Mouse (Mus musculus): ENCODE measurements around the gene Etv6. TPM values are rescaled to one million over a fixed set of nuclear protein-coding genes. Genes with fewer than 3 reads are reported as not detected.

The Etv6 gene
- polyA plus RNA-seq, 1 experiment from 2014 or later, result 17.8 TPM

DNA sequence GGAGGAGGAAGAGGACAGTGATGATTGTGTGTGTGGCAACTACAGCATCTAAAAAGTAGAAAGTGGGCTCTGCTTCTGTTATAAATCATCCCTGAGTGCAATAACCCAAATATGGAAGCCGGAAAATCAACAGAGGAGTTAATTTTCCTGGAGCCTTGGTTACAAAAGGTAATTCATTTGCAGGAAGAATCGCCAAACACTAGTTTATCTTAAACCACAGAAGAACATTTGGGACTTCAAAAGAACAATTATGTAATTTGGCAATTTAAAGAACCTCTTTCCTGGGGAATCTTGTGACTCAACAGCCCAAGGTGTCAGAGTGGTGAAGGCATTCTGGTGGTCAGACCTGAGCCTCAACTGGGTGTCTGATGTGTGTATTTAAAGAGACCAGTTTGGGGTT is 122.7 kb downstream of the Etv6 start:
- Histone ChIP-seq H3K9me3 (replicated peaks) (no peaks in the 10 kb centered on the region), H3K27me3 (ENCODE audit: low read depth, poor library complexity, severe bottlenecking) (no peaks in the 10 kb centered on the region), H3K27ac (no peak overlapping the region), H3K4me3 (no peak overlapping the region), H3K4me1 (peaks cover 21% of the 10 kb centered on the region), H3K36me3 (0 out of 2 replicates have a peak, but pooled peaks cover 17% of the 10 kb centered on the region)
- DNase-seq (ENCODE audit: low spot score), result no peak
- WGBS, result 60% methylated on average over 2 of the region's 2 CpGs

DNA sequence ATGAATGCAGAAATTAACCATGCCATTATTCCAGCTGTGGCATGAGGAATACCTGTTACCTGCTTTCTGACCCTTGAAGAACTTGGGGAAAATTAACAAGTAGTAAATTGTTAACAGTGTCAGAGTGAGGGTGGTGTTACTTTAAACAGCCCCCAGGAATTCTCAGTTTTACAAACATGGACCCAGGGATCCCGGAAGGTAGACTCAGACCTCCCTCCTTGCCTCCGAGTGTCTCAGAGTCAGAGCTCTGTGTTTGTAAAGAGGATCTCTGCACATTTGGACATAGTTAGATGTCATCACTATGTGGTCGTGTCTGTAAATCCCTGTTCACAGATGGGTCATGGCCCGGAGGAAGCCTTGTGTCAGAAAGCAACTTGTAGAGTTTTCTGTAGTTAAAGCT is 124.2 kb downstream of the Etv6 start:
- Histone ChIP-seq H3K4me3 (no peak overlapping the region), H3K36me3 (0 out of 2 replicates have a peak, but pooled peaks cover 13% of the 10 kb centered on the region), H3K4me1 (peaks cover 24% of the 10 kb centered on the region), H3K27ac (no peak overlapping the region), H3K9me3 (replicated peaks) (no peaks in the 10 kb centered on the region), H3K27me3 (ENCODE audit: low read depth, poor library complexity, severe bottlenecking) (no peaks in the 10 kb centered on the region)
- no peak for DNase-seq (ENCODE audit: low spot score)
- WGBS, result 83% methylated on average over 4 of the region's 4 CpGs

DNA sequence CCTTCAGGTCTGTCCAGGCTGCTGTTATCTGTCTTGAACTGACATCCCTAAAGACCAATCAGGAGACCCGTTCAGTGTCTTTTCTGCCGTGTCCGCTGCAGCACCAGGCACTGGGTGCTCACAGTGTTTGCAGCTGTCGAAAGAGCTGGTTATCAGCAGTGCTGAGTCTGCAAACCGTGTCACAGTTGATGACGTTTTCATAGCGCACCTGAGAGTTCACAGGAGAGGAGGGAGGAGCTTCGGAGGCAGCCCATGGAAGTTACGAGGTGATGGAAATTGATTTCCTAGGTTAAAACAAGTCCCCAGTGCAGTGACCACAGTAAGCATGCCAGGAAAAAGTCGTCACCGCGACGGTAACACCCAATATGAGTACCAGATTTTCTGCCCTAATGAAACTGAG is 125.5 kb downstream of the Etv6 start:
- Histone ChIP-seq H3K36me3 (0 out of 2 replicates have a peak, but pooled peaks cover 13% of the 10 kb centered on the region), H3K27me3 (ENCODE audit: low read depth, poor library complexity, severe bottlenecking) (no peaks in the 10 kb centered on the region)
- 74% methylated on average over 13 of the region's 13 CpGs for WGBS

DNA sequence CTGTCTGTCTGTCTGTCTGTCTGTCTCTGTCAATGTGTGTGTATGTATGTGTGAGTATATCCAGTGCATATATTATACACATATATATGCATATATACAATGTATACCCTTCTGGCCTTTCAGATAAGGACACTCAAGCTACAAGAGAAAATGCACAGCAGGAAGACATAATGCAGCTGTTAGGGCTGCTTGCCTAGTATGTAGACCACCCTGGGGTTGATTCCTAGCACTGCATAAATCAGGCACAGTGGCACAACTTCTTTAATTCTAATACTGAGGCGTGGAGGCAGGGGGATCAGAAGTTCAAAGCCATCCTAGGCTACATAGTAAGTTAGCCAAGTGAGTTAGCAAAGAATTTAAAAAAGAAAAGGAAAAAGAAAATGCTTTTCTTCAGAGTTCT is 127.8 kb downstream of the Etv6 start:
- Histone ChIP-seq H3K27me3 (ENCODE audit: low read depth, poor library complexity, severe bottlenecking) (no peaks in the 10 kb centered on the region), H3K27ac (no peak overlapping the region), H3K4me1 (peaks cover 25% of the 10 kb centered on the region), H3K4me3 (no peak overlapping the region), H3K9me3 (replicated peaks) (no peaks in the 10 kb centered on the region), H3K36me3 (0 out of 2 replicates have a peak, but pooled peaks cover 4% of the 10 kb centered on the region)
- no peak for DNase-seq (ENCODE audit: low spot score)
- 68% methylated on average over 1 of the region's 1 CpGs for WGBS

More for the DNA sequence above, 125.5 kb downstream of the Etv6 start:
- Histone ChIP-seq H3K27ac (no peak overlapping the region), H3K9me3 (replicated peaks) (no peaks in the 10 kb centered on the region), H3K4me3 (no peak overlapping the region), H3K4me1 (peaks cover 17% of the 10 kb centered on the region)
- no peak for DNase-seq (ENCODE audit: low spot score)

DNA sequence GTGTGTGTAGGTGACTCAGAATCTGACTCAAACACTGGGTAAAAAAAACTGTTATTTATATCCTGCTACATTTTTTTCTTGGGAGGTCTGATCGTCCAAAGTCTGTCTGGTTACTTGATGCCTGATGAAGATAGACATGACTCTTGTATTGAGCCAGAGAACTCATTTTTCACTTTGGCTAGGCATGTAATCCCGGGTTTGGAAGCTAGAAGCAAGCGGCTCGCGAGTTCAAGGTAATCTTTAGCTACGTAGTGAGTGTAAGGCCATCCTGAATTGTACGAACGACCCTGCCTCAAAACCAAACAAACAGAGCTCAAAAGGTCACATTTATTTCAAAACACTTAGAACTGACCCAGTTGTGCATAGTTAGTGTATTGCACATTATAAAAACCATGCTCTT is 128.9 kb downstream of the Etv6 start:
- WGBS, result 80% methylated on average over 8 of the region's 8 CpGs
- no peak overlapping the region for H3K27ac ChIP-seq

DNA sequence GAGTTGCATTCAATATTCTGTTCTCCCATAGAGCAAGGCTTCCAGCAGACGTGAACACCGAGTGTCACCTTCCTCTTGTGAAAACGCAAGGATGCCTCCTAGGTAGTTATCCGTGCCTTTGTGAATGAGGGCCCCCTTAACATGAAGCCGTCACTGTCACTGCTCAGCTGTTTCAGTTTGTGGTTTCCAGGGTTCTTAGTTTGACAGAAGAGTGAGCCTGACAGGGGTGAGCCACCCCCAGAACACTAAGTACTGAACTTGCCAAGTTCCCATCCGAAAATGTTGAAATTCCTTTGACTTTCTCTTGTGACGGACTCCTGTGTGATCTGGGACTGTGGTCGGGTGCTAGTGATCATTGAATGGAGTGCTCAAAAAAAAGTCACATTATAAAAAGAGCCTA is 129.5 kb downstream of the Etv6 start:
- no peak for DNase-seq (ENCODE audit: low spot score)
- Histone ChIP-seq H3K27ac (no peak overlapping the region), H3K27me3 (ENCODE audit: low read depth, poor library complexity, severe bottlenecking) (no peaks in the 10 kb centered on the region), H3K36me3 (0 out of 2 replicates have a peak, but pooled peaks cover 4% of the 10 kb centered on the region), H3K4me1 (peaks cover 33% of the 10 kb centered on the region), H3K4me3 (no peak overlapping the region), H3K9me3 (replicated peaks) (no peaks in the 10 kb centered on the region)
- 76% methylated on average over 8 of the region's 8 CpGs for WGBS

More for the DNA sequence above, 128.9 kb downstream of the Etv6 start:
- DNase-seq (ENCODE audit: low spot score), result no peak
- Histone ChIP-seq H3K9me3 (replicated peaks) (no peaks in the 10 kb centered on the region), H3K4me1 (peaks cover 30% of the 10 kb centered on the region), H3K4me3 (no peak overlapping the region), H3K27me3 (ENCODE audit: low read depth, poor library complexity, severe bottlenecking) (no peaks in the 10 kb centered on the region), H3K36me3 (0 out of 2 replicates have a peak, but pooled peaks cover 4% of the 10 kb centered on the region)

- WGBS, result 75% methylated on average over 5 of the region's 5 CpGs
- H3K27me3 ChIP-seq (ENCODE audit: low read depth, poor library complexity, severe bottlenecking), result no peaks in the 10 kb centered on the region
- H3K27ac ChIP-seq, result no peak overlapping the region
- DNase-seq (ENCODE audit: low spot score), result no peak
- H3K4me1 ChIP-seq, result peaks cover 33% of the 10 kb centered on the region
- H3K36me3 ChIP-seq, result no peaks in the 10 kb centered on the region
- H3K9me3 ChIP-seq (replicated peaks), result no peaks in the 10 kb centered on the region
- no peak overlapping the region for H3K4me3 ChIP-seq
These were observed 132.5 kb downstream of the Etv6 start for GRCm38 (mm10) chr6:134167963-134168362.

GRCm38 (mm10) chr6:134168799-134169198 is 133.3 kb downstream of the Etv6 start:
- Histone ChIP-seq H3K4me1 (peaks cover 32% of the 10 kb centered on the region), H3K27me3 (ENCODE audit: low read depth, poor library complexity, severe bottlenecking) (no peaks in the 10 kb centered on the region), H3K9me3 (replicated peaks) (no peaks in the 10 kb centered on the region), H3K36me3 (no peaks in the 10 kb centered on the region), H3K4me3 (no peak overlapping the region), H3K27ac (no peak overlapping the region)
- DNase-seq (ENCODE audit: low spot score), result no peak
- 91% methylated on average over 11 of the region's 11 CpGs for WGBS

- Histone ChIP-seq H3K4me1 (peaks cover 32% of the 10 kb centered on the region), H3K4me3 (no peak overlapping the region), H3K27ac (no peak overlapping the region; the same call in 1 of the 2 replicates), H3K9me3 (replicated peaks) (no peaks in the 10 kb centered on the region), H3K27me3 (ENCODE audit: low read depth, poor library complexity, severe bottlenecking) (no peaks in the 10 kb centered on the region), H3K36me3 (no peaks in the 10 kb centered on the region)
- WGBS, result 48% methylated on average over 1 of the region's 1 CpGs
- DNase-seq (ENCODE audit: low spot score), result no peak
These were observed 135.7 kb downstream of the Etv6 start for GRCm38 (mm10) chr6:134171235-134171634.

- Histone ChIP-seq H3K4me3 (no peak overlapping the region), H3K27ac (no peak overlapping the region), H3K4me1 (peaks cover 30% of the 10 kb centered on the region), H3K36me3 (no peaks in the 10 kb centered on the region), H3K9me3 (replicated peaks) (no peaks in the 10 kb centered on the region), H3K27me3 (ENCODE audit: low read depth, poor library complexity, severe bottlenecking) (no peaks in the 10 kb centered on the region)
- DNase-seq (ENCODE audit: low spot score), result no peak
- WGBS, result 89% methylated on average over 17 of the region's 17 CpGs
These were observed 136.6 kb downstream of the Etv6 start for GRCm38 (mm10) chr6:134171906-134172728.

DNA sequence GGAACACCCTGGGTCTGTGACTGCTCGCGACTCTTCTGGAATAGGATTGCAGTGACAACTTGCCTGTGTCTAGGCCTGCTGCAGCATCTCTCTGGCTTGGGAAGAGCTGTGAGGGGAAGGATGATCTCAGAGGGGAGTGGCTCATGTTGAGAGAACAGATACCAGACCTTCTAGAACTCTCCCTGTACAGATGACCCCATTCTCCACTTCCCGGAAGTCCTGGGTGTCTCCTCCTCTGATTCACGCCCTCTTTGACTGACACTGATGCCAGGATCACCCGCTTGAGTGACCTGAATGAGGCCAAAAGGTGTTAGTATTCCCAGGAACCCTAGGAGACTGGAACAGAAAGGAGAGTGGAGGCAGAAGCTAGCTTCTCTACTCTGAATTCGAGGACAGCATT is 137.9 kb downstream of the Etv6 start:
- 63% methylated on average over 6 of the region's 6 CpGs for WGBS
- no peaks in the 10 kb centered on the region for H3K36me3 ChIP-seq
- no peak overlapping the region for H3K27ac ChIP-seq
- H3K4me1 ChIP-seq, result peaks cover 22% of the 10 kb centered on the region
- no peak for DNase-seq (ENCODE audit: low spot score)
- H3K9me3 ChIP-seq (replicated peaks), result no peaks in the 10 kb centered on the region
- no peak overlapping the region for H3K4me3 ChIP-seq
- H3K27me3 ChIP-seq (ENCODE audit: low read depth, poor library complexity, severe bottlenecking), result no peaks in the 10 kb centered on the region

DNA sequence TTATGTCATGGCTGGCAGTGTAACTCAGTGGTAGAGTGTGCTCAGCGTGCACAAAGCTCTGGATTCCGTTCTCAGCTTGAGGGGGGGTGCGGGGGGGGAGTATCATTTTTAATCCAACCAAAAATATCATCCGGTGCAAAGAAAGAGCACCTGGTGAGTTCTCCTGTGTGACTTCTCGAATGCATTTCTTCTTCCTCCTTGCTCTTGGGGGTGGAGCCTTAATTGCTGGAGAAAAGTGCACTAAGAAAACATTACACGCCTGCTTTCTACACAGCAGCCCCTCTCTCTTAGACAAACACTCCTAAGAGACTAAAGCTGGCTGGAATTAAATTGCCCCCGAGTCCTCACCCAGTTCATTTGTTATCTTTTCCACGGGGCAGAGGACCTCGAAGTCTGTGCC is 139.6 kb downstream of the Etv6 start:
- Histone ChIP-seq H3K36me3 (no peaks in the 10 kb centered on the region), H3K27me3 (ENCODE audit: low read depth, poor library complexity, severe bottlenecking) (no peaks in the 10 kb centered on the region), H3K4me1 (peaks cover 15% of the 10 kb centered on the region), H3K27ac (no peak overlapping the region), H3K9me3 (replicated peaks) (no peaks in the 10 kb centered on the region), H3K4me3 (no peak overlapping the region)
- no peak for DNase-seq (ENCODE audit: low spot score)
- WGBS, result 75% methylated on average over 9 of the region's 9 CpGs

GRCm38 (mm10) chr6:134177196-134177595 is 141.7 kb downstream of the Etv6 start:
- H3K4me1 ChIP-seq, result 0 out of 2 replicates have a peak, but pooled peaks cover 2% of the 10 kb centered on the region
- no peaks in the 10 kb centered on the region for H3K27me3 ChIP-seq (ENCODE audit: low read depth, poor library complexity, severe bottlenecking)
- no peaks in the 10 kb centered on the region for H3K36me3 ChIP-seq
- 86% methylated on average over 5 of the region's 5 CpGs for WGBS
- DNase-seq (ENCODE audit: low spot score), result no peak
- no peak overlapping the region for H3K27ac ChIP-seq
- H3K9me3 ChIP-seq (replicated peaks), result no peaks in the 10 kb centered on the region
- no peak overlapping the region for H3K4me3 ChIP-seq
